Mouse (Mus musculus): Measurements from ENCODE around the gene Syndig1. TPM values are rescaled to one million over a fixed set of nuclear protein-coding genes. Genes with fewer than 3 reads are reported as not detected.

The Syndig1 gene
- polyA plus RNA-seq (2017; shearing (Covaris generic)) = not detected

DNA sequence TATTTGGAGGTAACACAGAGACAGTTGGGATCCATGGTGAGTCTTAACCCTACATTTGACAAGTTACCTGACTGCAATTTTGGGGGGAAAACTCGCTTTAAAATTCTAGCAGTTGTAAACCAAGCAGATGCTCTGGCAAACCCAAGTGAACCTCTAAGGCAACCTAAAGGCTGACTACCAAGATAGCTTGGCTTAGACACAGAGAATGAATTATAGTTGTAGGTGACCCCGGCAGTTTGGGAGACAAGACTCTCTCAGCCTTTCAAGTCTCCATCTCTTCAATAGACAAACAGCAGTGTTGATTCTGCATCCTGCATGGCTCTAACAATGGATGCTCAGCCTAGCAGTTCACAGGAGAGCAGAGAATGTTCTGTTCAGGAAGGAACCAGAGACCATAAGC, at the start of gene Syndig1:
Gene Syndig1, plus strand, starts transcription at position 301 of the 400 bp plus-strand sequence.

DNA sequence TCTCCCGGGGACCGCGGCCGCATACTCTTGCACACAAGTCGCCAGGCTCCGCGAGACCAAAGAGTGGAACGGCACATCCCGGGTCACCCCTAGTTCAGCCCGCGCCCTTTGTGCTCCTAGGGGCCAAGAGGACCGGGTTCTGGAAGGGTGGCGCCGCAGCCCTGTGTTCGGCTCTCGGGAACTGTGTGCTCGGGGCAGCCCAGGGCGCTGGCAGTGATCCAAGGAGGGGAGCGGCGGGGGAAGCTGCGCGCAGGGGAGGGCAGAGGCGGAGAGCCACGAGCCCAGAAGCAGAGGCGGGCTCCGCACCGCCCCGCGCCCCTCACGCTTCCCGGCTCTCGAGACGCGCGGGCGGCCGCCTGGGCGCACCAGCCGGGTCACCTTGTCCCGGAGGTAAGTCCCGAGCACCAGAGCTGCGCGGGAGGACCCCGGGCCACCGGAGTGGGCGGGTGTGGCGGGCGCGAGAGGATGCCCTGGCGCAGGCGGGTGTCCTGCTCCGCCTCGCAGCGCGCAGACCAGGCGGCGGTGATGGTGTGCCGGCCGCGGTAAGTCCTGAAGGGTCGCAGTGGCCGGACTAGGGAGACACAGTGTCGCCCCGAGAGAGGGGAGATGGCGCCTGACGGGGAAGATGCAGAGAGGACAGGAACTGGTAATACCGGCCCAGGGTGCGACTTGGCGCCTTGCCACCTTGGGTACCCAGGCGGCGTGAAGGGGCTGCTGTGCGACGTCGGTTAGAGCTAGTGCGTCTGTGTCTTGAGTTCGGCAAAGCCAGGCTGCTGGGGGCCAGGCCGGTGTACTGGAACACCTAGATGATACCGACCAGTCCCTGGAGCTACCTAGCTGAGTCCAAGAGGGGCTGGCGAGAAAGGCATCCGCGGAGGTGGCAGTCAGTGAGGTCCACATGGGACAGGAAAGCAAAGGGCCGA, 1.8 kb downstream of the Syndig1 start, which contains the start of gene C530025M09Rik:
Gene C530025M09Rik, minus strand, starts transcription at position 678 of the 923 bp plus-strand sequence.

Other genes starting within 250 kb of the Syndig1 start
- not detected for gene C530025M09Rik, start 2.0 kb downstream of the Syndig1 start, polyA plus RNA-seq (2017; shearing (Covaris generic))

All from effector memory CD4-positive, alpha-beta T cell, adult 7 months (primary cell).